Mouse (Mus musculus) macrophage (primary cell): ENCODE data around the gene Sars. TPM values are rescaled to one million over a fixed set of nuclear protein-coding genes. Genes with fewer than 3 reads are reported as not detected.

ENCODE experiments used
- H3K27ac ChIP-seq: fragments of 350-480 bp; formaldehyde crosslinking; 2 replicates; pipeline ENCODE4 v1.9.0; 2021
- H3K36me3 ChIP-seq: fragments of 350-480 bp; formaldehyde crosslinking; 2 replicates; pipeline ENCODE4 v1.9.0; 2021; ENCODE audit errors: inconsistent target
- H3K4me3 ChIP-seq: fragments of 350-480 bp; formaldehyde crosslinking; 2 replicates; pipeline ENCODE4 v1.9.0; 2021; ENCODE audit errors: inconsistent target
- H3K79me2 ChIP-seq: fragments of 350-480 bp; formaldehyde crosslinking; 2 replicates; pipeline ENCODE4 v1.9.0; 2021; ENCODE audit errors: inconsistent target
- WGBS: methylation state at CpG from one replicate; pipeline ENCODE4 v1.1.7; 2026; ENCODE audit warnings: inconsistent platforms; ENCODE audit not compliant: missing documents; 5-methylcytosine and 5-hydroxymethylcytosine counted together
- polyA plus RNA-seq: library from polyadenylated mRNA; stranded (reverse); fragments of 250-400 nt; gene quantifications from 3 replicates; pipeline ENCODE4 v1.2.4, GENCODE M21; 2018; ENCODE audit warnings: inconsistent platforms
- total RNA-seq, 78 experiments: library from RNA; depleted of rRNA; stranded (reverse); fragments of 250-400 nt; gene quantifications; 1 replicate in 9 of 78; 2 replicates in 24 of 78; 3 replicates in 43 of 78; 4 replicates in 2 of 78; pipeline ENCODE4 v1.2.4; 2018; ENCODE audit warnings: inconsistent platforms in 56 of 78

The Sars gene
- 100 to 1,000 TPM in 8 of 26 experiments, 10 to 100 TPM in 18; 14.2 to 178 (median 80.5) TPM for total RNA-seq (2018; cell fraction: chromatin; rRNA removed)
- total RNA-seq (2018; cell fraction: cytosol; rRNA removed) = 100 to 1,000 TPM in 14 of 26 experiments, 10 to 100 TPM in 12; 57.5 to 163 (median 110) TPM
- 100 to 1,000 TPM in 8 of 26 experiments, 10 to 100 TPM in 18; 24.9 to 128 (median 77.8) TPM for total RNA-seq (2018; cell fraction: nucleus; rRNA removed)
- polyA plus RNA-seq = 98.2 to 210 TPM (median 113 TPM) in 3 replicates

DNA sequence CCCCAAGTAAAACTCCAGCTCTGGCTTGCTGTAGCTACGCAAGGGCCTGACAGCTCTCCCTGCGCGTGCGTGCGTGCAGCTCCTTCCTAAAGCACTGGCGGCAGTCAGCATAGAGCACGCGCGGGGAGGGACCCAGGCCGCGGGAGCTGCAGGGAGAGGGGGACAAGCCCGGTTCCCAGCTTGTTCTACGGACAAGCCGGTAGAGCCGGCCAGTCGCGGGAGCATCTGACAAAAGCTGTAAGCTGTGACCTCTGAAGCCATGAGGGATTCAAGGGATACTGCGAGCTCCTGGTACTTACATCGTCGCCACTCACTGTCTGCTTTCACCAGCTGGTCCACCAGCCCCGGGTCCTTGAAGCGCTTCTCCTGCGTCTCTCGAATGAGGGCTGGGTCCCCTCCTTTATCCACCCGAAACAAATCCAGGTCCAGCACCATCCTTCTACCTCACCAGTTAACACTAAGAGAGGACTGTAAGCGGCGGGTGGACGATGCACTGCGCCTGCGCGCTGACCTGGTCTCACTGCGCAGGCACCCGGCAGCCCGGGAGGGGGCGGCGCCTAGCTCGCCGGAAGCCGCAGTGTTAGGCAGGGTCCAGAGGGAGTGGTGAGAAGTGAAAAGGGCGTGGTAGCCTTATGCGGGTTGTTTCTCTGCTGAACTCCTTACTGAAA, at the start of gene Sars:
Gene Sars, minus strand, starts transcription at position 512 of the 668 bp plus-strand sequence.
- peak within 1 kb of the TSS; percentile 96 for H3K27ac ChIP-seq
- H3K4me3 ChIP-seq = peak within 1 kb of the TSS; percentile 91
- 0% methylated on average over 41 of the region's 41 CpGs for WGBS
- H3K79me2 ChIP-seq = peaks cover 51% of the 10 kb centered on the region
- H3K36me3 ChIP-seq = no peaks in the 10 kb centered on the region

DNA sequence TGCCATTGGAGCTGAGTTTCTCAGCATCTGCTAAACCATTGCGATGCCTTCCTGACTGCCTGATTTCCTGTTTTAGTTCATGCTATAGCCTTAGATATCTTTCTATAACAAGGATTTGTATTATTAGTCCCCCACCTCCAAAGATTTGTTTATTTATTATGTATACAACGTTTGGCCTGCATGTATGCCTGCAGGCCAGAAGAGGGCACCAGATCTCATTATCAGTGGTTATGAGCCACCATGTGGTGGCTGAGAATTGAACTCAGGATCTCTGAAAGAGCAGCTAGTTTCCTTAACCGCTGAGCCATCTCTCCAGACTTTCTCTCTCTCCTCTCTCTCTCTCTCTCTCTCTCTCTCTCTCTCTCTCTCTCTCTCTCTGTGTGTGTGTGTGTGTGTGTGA, 45.0 kb upstream of the Sars start:
- Histone ChIP-seq H3K79me2 (no peaks in the 10 kb centered on the region), H3K36me3 (no peaks in the 10 kb centered on the region), H3K27ac (no peak overlapping the region), H3K4me3 (no peak overlapping the region)
- WGBS = 63% methylated on average over 3 of the region's 3 CpGs

DNA sequence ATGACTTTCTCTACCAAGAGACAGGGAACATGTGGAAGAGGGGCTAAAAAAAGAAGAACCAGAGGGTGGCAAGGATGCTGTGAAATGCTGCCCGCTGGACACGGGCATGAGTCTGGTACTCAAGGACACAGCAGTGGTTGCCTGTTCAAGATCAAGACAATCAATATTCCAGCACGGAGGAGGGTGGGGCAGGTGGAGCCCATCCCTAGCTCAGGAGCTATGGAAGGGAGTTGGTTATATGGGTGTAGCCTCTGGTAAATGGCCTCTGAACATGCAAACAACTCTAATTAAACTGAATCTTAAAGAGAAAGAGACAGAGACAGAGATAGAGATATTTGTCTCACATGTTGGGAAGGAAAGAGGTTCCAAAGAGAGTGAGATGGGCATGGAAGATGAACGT, 39.7 kb upstream of the Sars start:
- WGBS = 88% methylated on average over 4 of the region's 4 CpGs
- H3K27ac ChIP-seq = no peak overlapping the region
- H3K79me2 ChIP-seq = no peaks in the 10 kb centered on the region

DNA sequence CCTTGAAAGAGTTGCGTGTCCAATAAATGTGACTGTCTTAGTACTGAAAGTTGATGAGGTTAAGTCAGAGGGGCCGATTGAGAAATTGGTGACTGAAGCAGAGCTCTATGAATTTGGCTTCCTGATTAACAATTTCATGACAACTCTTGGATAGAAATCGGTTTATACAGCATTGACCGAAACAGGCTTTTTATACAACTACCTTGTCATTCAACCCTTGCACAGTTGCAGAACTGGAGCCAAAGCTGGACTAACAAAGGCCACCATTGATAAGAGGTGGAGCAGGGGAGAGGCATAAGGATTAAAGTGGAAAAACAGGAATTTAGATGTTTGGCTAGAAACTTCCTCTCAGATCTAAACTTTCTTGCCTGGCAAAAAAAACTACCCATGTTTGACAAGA, 33.8 kb upstream of the Sars start:
- Histone ChIP-seq H3K4me3 (no peak overlapping the region), H3K27ac (no peak overlapping the region), H3K79me2 (no peaks in the 10 kb centered on the region), H3K36me3 (no peaks in the 10 kb centered on the region)
- 94% methylated on average over 4 of the region's 4 CpGs for WGBS

More for the DNA sequence above, 39.7 kb upstream of the Sars start:
- Histone ChIP-seq H3K36me3 (no peaks in the 10 kb centered on the region), H3K4me3 (no peak overlapping the region)

DNA sequence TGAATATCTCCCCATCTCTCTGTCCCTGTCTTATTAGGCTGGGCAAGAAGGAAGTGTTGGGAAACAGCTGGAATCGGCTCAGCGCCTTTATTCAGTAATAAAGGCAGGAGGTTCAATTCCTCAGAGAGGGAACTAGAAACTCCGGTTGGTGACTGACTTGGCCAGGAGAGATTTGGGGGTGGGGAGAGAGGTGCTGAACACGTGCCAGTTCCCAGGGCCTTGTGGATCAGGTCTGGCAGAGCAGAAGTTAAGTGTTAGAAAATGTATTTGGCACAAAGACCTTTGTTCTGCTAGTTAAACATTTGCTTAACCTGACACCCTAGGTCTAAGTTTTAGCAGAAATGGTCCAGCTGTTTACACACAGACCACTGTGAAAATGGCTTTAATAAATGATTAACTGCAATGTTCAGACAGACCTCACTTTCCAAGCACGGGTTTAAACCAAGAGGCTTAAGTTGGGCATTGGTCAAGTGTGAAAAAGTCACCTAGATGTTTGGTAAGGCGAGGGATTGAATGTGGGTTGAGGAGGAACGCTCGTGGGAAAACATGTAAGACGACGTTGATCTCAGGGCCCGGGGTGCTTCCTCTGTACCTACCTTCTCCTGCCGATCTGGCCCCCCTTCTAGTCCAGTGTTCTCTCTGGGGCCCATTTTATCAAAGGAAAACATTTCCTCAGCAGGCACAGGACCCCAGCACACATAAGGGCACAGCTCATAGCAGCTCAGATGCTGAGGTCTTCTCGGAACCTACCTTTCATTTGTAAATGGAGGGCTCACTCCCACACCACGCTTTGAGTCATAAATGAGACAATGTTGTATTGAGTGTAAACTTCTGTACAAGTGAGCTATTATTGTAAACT, 32.0 kb upstream of the Sars start:
- Histone ChIP-seq H3K79me2 (no peaks in the 10 kb centered on the region), H3K4me3 (no peak overlapping the region), H3K27ac (no peak overlapping the region), H3K36me3 (no peaks in the 10 kb centered on the region)
- WGBS = 77% methylated on average over 14 of the region's 14 CpGs

DNA sequence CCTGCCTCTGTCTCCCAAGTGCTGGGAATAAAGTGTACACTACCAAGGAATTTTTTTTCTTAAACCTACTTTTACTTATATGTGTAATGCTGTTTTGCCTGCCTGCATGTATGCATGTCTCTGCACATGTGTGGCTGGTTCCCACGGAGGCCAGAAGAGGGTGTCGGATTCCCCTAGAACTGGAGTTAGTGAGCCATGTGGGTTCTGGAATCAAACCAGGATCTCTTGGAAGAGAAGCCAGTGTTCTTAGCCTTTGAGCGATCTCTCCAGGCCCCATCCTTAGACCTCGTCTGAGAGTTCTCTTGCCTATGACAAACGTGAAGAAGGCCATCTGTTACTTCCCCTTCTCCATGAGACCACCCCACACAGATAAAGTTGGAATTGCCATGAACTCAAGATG, 30.5 kb upstream of the Sars start:
- H3K4me3 ChIP-seq = no peak overlapping the region
- WGBS = 88% methylated on average over 5 of the region's 5 CpGs
- no peak overlapping the region for H3K27ac ChIP-seq
- no peaks in the 10 kb centered on the region for H3K79me2 ChIP-seq
- no peaks in the 10 kb centered on the region for H3K36me3 ChIP-seq

DNA sequence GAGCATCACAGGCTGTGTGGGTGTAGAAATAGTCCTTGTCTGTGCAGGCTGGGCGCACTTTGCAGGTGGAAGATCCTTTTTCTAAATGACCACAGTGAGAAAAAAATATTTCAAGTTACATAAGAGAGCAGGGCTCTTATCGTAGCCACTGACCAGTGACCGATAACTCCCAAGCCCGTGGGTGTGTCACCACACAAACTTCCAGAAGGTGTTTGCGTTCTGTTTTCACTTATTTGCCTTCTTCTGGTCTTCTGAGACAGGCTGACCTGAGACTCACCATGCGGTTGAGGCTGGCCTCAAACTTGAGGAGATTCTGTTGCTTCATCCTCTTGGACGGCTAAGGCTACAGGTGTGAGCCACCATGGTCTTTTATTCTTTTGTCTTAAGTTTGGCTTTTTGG, 30.0 kb upstream of the Sars start:
- H3K36me3 ChIP-seq = no peaks in the 10 kb centered on the region
- 93% methylated on average over 7 of the region's 7 CpGs for WGBS
- H3K27ac ChIP-seq = no peak overlapping the region
- no peaks in the 10 kb centered on the region for H3K79me2 ChIP-seq
- H3K4me3 ChIP-seq = no peak overlapping the region

DNA sequence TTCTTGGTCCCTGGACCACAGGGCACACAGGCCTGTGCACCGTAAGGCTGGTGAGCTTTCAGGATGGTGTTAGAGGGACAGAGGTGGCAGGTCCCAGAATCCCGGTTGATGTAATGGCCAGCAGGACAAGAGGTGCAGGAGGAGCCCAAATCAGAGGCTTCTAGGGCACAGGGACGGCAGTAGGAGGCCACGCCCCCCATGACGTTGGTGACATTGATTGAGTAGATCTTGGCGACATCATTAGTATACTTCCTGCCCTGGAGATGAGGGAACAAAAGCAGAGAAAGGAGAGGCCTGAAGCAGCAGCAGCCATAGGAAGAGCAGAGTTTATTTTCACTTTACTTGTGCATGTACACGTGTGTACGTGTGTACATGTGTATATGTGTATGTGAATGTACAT, 22.8 kb upstream of the Sars start:
- Histone ChIP-seq H3K79me2 (no peaks in the 10 kb centered on the region), H3K27ac (no peak overlapping the region), H3K4me3 (no peak overlapping the region), H3K36me3 (no peaks in the 10 kb centered on the region)
- WGBS = 60% methylated on average over 8 of the region's 8 CpGs

DNA sequence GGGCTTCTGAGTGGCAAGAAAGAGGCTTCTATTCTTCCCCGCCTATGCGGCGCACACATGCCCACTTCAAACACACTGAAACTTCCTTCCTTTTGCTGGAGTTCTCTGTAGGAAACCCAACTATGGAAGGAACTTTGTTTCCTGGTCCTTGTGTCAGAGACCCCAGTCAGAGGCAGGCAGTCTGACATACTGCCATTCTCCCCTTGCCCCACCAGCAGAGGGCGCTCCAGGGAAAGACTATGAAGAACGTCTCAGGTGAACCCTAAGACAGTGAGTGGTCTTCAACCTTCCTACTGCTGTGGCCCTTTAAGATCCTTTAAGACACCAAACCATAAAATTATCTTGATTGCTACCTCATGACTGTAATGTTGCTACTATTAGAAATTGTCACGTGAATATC, 21.4 kb upstream of the Sars start:
- no peaks in the 10 kb centered on the region for H3K79me2 ChIP-seq
- no peaks in the 10 kb centered on the region for H3K36me3 ChIP-seq
- 53% methylated on average over 6 of the region's 6 CpGs for WGBS
- no peak overlapping the region for H3K4me3 ChIP-seq
- H3K27ac ChIP-seq = no peak overlapping the region

DNA sequence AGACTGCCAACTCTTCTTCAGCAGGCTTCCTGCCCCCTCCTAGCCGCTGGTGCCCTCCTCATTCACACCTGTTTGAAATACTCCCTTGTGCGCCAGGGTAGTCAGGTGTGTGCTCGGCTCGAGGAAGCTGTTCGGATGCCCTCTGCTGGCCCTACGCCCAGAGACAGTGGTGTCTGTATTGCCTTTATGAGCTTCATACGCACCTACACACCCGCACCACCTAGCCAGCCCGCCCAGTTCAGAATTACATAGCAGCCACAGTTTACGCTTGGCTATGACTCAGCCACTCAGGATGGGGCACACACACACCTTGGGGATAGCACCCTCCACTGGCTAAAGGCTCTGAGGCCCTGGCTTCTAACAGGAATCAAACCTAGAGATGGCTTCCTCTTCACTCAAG, 13.9 kb upstream of the Sars start:
- Histone ChIP-seq H3K4me3 (no peak overlapping the region), H3K27ac (no peak overlapping the region), H3K79me2 (no peaks in the 10 kb centered on the region), H3K36me3 (no peaks in the 10 kb centered on the region)
- 63% methylated on average over 10 of the region's 10 CpGs for WGBS

DNA sequence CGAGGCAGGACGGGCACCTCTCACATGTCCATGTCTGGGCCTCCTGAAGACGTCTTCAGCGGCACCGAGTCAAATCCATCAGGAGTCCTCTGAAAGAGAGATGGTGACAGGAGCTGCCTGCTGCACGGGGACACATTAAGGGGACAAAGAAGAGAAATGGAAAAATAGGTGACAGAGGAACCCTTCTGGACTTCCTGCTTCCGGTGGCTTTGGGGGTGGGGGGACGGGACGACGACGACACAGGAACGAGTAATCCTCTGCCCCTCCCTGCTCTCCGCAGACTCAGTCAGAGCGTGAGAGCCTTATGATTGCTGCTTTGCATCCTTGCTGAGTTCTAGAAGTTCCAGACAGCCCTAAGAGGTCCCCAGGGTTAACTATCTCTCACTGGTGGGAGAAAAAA, 13.4 kb upstream of the Sars start:
- H3K4me3 ChIP-seq = no peak overlapping the region
- H3K27ac ChIP-seq = no peak overlapping the region

DNA sequence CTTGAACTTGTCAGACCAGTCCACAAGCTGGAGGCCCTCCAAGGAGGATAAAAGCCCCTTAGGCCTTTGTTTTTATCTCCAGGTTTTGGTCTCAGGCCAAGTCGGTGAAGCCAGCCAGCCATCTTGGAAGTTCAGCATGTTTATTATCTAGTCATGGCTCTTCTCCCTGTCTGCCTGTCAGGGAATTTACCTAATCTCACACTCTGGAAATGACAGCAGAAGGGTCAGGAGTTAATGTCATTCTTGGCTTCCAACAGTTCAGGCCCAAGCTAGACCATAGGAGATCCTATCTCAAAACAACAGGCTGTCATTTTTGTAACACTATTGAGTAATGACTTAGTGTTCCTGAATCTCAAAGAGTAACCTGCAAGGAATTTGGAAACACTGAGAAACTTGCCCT, 9.2 kb upstream of the Sars start:
- WGBS = 100% methylated on average over 1 of the region's 1 CpGs
- Histone ChIP-seq H3K27ac (no peak overlapping the region), H3K36me3 (no peaks in the 10 kb centered on the region), H3K79me2 (no peaks in the 10 kb centered on the region), H3K4me3 (no peak overlapping the region)

More for the DNA sequence above, 13.4 kb upstream of the Sars start:
- Histone ChIP-seq H3K36me3 (no peaks in the 10 kb centered on the region), H3K79me2 (no peaks in the 10 kb centered on the region)
- WGBS = 50% methylated on average over 14 of the region's 14 CpGs

DNA sequence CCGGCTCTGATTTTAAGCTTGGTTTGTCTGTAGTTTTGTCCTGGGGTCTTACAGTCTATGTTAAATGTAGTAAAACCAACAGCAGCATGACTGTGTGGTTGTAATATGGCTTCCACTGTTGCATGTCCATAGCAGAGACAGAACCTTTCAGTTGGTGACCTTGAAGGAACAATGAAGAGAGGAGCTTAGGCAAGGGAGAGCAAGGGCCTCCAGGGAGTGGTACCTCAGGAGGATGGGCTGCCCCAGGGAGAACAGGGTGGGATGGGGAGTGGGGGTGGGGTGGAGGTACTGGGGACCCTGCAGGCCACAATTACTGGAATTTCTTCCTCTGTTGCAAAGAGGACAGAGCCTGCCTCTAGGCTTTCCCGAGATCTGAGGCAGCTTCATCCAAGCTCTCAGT, 7.0 kb upstream of the Sars start:
- Histone ChIP-seq H3K27ac (no peak overlapping the region), H3K36me3 (no peaks in the 10 kb centered on the region), H3K79me2 (no peaks in the 10 kb centered on the region), H3K4me3 (no peak overlapping the region)
- 96% methylated on average over 2 of the region's 2 CpGs for WGBS

DNA sequence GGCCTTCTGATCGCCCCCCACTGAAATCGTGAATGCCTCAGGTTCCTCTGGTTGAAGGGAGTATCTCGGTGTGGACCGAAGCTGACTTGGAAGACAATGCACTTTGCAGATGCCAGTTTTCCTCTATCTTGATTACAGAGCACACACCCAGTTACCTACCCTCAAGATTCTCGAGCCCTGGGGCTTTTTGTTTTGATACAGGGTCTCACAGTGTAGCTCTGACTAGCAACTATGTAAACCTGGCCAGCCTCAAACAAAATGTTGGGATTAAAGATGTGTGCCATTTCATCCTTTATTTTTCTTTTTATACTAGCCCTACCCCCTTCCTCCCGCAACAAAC, 327 bp upstream of the Sars start:
- H3K4me3 ChIP-seq = peak overlapping the region; percentile 91
- H3K79me2 ChIP-seq = peaks cover 46% of the 10 kb centered on the region
- WGBS = 15% methylated on average over 6 of the region's 6 CpGs
- H3K27ac ChIP-seq = peak overlapping the region; percentile 46
- H3K36me3 ChIP-seq = no peaks in the 10 kb centered on the region

DNA sequence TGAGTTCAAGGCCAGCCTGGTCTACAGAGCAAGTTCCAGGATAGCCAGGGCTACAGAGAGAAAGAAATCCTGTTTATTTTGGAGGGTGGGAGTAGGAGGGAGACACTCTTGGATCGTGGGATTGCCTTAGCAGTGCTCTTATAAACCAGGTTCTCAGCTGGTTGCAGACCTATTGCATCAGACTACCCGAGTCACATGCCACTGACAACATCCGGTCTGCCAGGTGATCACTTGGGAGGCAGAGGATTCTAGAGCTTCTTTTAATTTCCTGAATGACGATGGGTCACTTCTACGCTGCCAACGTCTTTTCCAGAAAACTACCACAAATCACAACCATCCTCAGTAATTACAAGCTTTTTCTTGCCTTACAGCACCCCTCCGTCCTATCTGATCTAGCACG, 980 bp downstream of the Sars start:
- 5% methylated on average over 8 of the region's 8 CpGs for WGBS
- H3K27ac ChIP-seq = peak overlapping the region; percentile 96
- peaks cover 59% of the 10 kb centered on the region for H3K79me2 ChIP-seq
- peak overlapping the region; percentile 91 for H3K4me3 ChIP-seq
- H3K36me3 ChIP-seq = no peaks in the 10 kb centered on the region
